Mouse (Mus musculus) liver, embryonic 12.5 days (tissue): ENCODE measurements around the gene Ubtd2. TPM values are rescaled to one million over a fixed set of nuclear protein-coding genes. Genes with fewer than 3 reads are reported as not detected.

Experiments
- ATAC-seq: fragments of 200-750 bp; cut with Nextera tagmentation; 2 replicates; pipeline ENCODE4 v1.8.0; 2017; ENCODE audit warnings: moderate number of reproducible peaks, mild to moderate bottlenecking, moderate library complexity
- H3K27ac ChIP-seq: fragments of 300-500 bp; sonication (generic); 2 replicates; pipeline ENCODE4 v1.5.1; 2016; ENCODE audit warnings: mild to moderate bottlenecking
- H3K27me3 ChIP-seq: fragments of 300-500 bp; sonication (generic); replicated peaks from 2 replicates; pipeline ENCODE4 v1.6.1; 2016; ENCODE audit warnings: mild to moderate bottlenecking, moderate library complexity
- H3K36me3 ChIP-seq: fragments of 300-500 bp; sonication (generic); 2 replicates; pipeline ENCODE4 v1.6.1; 2016; ENCODE audit warnings: mild to moderate bottlenecking, moderate library complexity
- H3K4me1 ChIP-seq: fragments of 300-500 bp; sonication (generic); 2 replicates; pipeline ENCODE4 v1.6.1; 2016
- H3K4me2 ChIP-seq: fragments of 300-500 bp; sonication (generic); 2 replicates; pipeline ENCODE4 v1.6.1; 2016; ENCODE audit warnings: mild to moderate bottlenecking, moderate library complexity
- H3K4me3 ChIP-seq: fragments of 300-500 bp; sonication (generic); 2 replicates; pipeline ENCODE4 v1.5.1; 2016; ENCODE audit warnings: mild to moderate bottlenecking, moderate library complexity
- H3K9ac ChIP-seq: fragments of 300-500 bp; sonication (generic); 2 replicates; pipeline ENCODE4 v1.6.1; 2016; ENCODE audit warnings: mild to moderate bottlenecking, moderate library complexity
- H3K9me3 ChIP-seq: fragments of 300-500 bp; sonication (generic); replicated peaks from 2 replicates; pipeline ENCODE4 v1.6.1; 2016; ENCODE audit warnings: mild to moderate bottlenecking, moderate library complexity
- WGBS: fragments of 180-500 bp; shearing (Covaris S2); methylation state at CpG from one replicate; pipeline ENCODE4 v1.1.7; 2016; ENCODE audit not compliant: insufficient replicate concordance; 5-methylcytosine and 5-hydroxymethylcytosine counted together
- polyA plus RNA-seq: library from polyadenylated mRNA; unstranded; fragments of >200 nt; fragmentation: Nextera tagmentation; extraction: Ambion mirVana; gene quantifications from 2 replicates; pipeline ENCODE4 v1.2.1, GENCODE M21; 2016

Ubtd2 gene
- polyA plus RNA-seq, 1 experiment from 2014 or later: 9.6 TPM

DNA sequence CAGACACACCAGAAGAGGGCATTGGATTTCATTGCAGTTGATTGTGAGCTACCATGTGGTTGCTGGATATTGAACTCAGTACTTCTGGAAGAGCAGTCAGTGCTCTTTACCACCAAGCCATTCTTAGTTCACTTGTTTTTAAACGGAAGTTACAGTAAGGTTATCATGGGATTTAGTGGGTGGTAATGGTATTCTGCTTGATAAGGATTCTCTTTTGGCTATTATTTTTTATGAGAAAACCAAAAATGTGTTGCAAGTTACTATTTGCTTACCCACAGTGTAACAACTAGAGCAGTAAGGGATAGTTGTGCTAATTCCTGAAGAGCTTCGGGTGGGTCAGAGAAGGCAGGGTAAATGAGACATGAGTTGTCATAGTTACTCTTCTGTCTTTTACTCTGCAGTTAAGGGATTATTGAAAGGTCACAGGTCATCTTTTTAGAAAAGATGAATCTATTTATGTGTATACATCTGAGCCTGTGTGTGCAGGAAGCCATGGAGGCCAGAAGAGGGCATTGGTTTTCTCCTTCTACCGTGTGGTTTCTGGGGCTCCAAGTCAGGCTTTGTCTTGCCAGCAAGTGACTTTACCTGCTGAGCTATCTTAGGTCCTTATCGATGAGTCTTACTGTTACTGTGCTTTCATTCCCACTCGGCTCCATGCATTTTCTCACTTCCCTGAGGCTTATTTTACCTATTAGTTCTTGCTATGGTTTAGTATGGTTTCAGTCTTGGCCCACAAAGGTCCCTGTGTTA is 20.5 kb downstream of the Ubtd2 start:
- no peaks in the 10 kb centered on the region for H3K9me3 ChIP-seq
- no peaks in the 10 kb centered on the region for H3K4me1 ChIP-seq
- H3K36me3 ChIP-seq: no peaks in the 10 kb centered on the region
- no peaks in the 10 kb centered on the region for H3K27me3 ChIP-seq
- H3K27ac ChIP-seq: no peak overlapping the region
- no peak overlapping the region for H3K4me3 ChIP-seq
- H3K4me2 ChIP-seq: no peak overlapping the region
- no peak for ATAC-seq
- H3K9ac ChIP-seq: no peak overlapping the region
- 61% methylated on average over 5 of the region's 5 CpGs for WGBS

DNA sequence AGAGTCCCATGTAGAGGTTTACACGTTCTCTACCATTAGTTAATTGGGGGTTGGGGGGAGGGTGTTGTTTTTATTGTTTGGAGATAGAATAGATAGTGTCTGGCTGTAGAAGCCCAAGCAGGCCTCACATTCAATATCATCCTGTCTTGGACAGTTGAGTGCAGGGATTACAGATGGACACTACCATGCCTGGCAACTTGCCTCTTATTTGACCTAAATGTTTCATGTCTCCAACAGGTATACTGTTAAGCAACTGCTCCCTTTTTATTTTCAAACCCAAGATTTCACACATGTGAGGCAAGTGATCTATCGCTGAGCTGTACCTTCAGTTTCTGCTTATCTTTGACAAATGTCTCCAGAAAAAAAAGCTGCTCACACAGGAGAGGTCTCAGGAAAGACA is 26.4 kb downstream of the Ubtd2 start:
- Histone ChIP-seq H3K9ac (no peak overlapping the region), H3K4me1 (no peaks in the 10 kb centered on the region), H3K9me3 (no peaks in the 10 kb centered on the region), H3K36me3 (no peaks in the 10 kb centered on the region), H3K27me3 (no peaks in the 10 kb centered on the region), H3K27ac (no peak overlapping the region), H3K4me2 (no peak overlapping the region), H3K4me3 (no peak overlapping the region)
- ATAC-seq: no peak
- 47% methylated on average over 2 of the region's 2 CpGs for WGBS

DNA sequence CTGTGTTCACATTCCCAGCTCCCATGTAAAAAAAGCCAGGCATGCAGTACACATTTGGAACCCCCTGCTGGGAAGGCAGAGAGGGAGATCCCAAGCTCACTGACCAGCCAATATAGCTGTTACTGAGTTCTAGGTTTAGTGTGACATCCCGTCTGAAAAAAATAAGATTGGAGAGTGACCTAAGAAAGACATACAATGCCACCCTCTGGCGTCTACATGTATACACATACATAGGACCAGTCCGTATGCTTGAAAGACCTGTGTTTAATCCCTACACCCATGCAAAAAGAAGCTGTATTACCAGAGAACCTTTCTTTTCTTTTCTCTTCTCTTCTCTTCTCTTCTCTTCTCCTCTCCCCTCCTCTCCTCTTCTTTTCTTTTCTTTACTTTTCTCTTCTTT is 30.1 kb downstream of the Ubtd2 start:
- H3K4me1 ChIP-seq: peaks cover 13% of the 10 kb centered on the region
- no peaks in the 10 kb centered on the region for H3K27me3 ChIP-seq
- H3K9ac ChIP-seq: no peak overlapping the region
- no peak overlapping the region for H3K27ac ChIP-seq
- no peaks in the 10 kb centered on the region for H3K9me3 ChIP-seq
- no peak overlapping the region for H3K4me2 ChIP-seq
- 48% methylated on average over 3 of the region's 3 CpGs for WGBS
- no peak overlapping the region for H3K4me3 ChIP-seq
- no peaks in the 10 kb centered on the region for H3K36me3 ChIP-seq
- ATAC-seq: no peak

DNA sequence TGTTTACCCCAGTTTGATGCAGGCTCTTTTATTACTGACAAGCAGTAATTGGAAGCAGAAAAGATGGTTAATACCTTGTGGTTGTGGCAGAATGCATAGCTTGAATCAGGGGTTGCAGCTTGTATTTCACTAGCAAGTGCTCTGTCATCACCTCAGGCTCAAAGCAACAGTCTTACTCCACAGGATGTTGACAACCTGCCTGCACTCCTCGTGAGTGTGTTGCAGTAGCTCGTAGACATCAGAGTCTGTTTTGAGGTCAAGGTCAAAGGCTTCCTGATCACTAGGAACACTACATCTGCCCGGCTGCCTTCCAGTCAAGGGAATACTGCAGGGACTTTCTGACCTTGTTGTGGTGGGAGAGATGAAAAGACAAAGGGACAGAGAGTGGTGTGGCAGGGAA is 31.5 kb downstream of the Ubtd2 start:
- H3K4me2 ChIP-seq: no peak overlapping the region
- H3K9me3 ChIP-seq: no peaks in the 10 kb centered on the region
- H3K36me3 ChIP-seq: no peaks in the 10 kb centered on the region
- no peak overlapping the region for H3K9ac ChIP-seq
- peaks cover 13% of the 10 kb centered on the region for H3K4me1 ChIP-seq
- H3K27me3 ChIP-seq: no peaks in the 10 kb centered on the region
- no peak for ATAC-seq
- H3K4me3 ChIP-seq: no peak overlapping the region
- WGBS: 53% methylated on average over 3 of the region's 3 CpGs
- H3K27ac ChIP-seq: no peak overlapping the region

DNA sequence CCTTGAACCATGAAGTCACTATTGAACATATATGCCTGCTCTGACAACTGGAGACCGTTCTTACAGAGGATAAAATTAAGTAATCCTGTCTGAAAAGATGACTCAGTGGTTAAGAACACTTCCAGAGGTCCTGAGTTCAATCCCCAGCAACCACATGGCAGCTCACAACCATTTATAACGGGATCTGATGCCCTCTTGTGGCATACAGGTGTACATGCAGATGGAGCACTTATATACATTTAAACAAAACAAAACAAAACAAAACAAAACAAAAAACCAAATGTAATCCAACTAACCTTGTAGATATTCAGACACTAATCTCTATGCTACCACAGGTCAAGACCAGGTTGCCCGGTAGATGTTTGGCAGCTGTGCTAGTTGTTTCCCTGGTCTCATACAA is 32.3 kb downstream of the Ubtd2 start:
- H3K27ac ChIP-seq: no peak overlapping the region
- no peak overlapping the region for H3K9ac ChIP-seq
- peaks cover 13% of the 10 kb centered on the region for H3K4me1 ChIP-seq
- H3K4me2 ChIP-seq: no peak overlapping the region
- no peaks in the 10 kb centered on the region for H3K36me3 ChIP-seq
- no peaks in the 10 kb centered on the region for H3K27me3 ChIP-seq
- 75% methylated on average over 3 of the region's 3 CpGs for WGBS
- ATAC-seq: no peak
- H3K9me3 ChIP-seq: no peaks in the 10 kb centered on the region
- H3K4me3 ChIP-seq: no peak overlapping the region

DNA sequence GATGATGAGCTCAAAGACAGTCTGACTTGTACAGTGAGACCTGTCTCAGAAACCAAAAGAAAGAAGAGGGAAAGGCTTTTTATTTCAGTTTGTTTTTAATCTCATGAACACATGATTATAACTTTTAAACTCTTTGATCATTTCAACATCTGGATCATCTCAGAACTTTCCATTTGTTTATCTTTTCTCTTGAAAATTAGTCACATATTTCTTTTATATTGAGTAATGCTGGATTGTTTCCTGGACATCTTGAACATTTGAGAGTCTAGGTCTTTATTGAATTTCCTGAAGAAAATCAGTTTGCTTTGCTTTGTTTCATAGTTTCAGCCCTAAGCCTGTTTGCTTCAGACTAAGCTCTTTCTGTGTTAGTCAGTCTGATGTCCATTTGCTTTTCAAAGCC is 33.2 kb downstream of the Ubtd2 start:
- Histone ChIP-seq H3K27me3 (no peaks in the 10 kb centered on the region), H3K36me3 (no peaks in the 10 kb centered on the region), H3K27ac (no peak overlapping the region), H3K9ac (no peak overlapping the region), H3K4me1 (peaks cover 15% of the 10 kb centered on the region), H3K4me2 (no peak overlapping the region), H3K9me3 (no peaks in the 10 kb centered on the region), H3K4me3 (no peak overlapping the region)
- ATAC-seq: no peak

DNA sequence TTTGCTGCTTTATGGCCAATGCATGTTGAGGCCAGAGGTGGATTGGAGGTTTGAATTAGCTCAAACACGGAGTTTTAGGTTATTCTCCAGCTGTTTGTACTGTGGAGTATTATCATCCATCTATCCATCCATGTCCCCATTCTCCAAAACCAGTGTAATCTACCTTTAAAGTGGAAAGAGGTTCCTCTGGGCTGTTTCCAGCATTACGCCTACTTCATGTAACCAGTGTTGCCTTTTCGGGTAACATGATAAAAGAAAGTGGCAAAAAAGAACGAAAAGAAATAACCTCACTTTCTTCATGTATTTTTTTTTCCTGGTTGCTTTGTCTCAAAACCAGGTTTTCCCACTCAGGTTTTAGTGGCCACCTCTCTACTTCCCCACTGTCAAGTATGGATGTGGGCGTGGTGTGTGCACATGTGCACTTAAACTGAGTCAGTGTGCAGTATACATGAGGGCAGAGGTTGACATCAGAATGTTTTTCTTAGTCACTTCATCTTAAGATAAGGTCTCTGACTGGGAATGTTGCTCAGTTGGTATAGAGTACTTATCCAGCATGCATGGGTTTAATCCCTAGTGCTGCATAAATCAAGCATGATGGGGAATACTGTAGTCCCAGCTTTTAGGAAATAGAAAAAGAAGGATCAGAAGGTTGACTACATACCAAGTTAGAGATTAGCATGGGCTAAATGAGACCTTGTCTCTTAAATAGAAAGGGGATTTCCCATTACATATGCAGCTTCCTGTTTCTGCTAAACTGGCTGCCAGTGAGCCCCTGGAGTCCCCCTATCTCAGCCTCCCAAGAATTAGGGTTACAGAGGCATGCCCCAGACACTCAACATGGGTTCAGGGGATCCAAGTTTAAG is 33.9 kb downstream of the Ubtd2 start:
- WGBS: 67% methylated on average over 5 of the region's 5 CpGs
- no peak overlapping the region for H3K27ac ChIP-seq
- H3K9ac ChIP-seq: no peak overlapping the region
- no peaks in the 10 kb centered on the region for H3K27me3 ChIP-seq
- H3K36me3 ChIP-seq: no peaks in the 10 kb centered on the region
- no peak overlapping the region for H3K4me3 ChIP-seq
- H3K9me3 ChIP-seq: no peaks in the 10 kb centered on the region
- peaks cover 19% of the 10 kb centered on the region for H3K4me1 ChIP-seq
- H3K4me2 ChIP-seq: no peak overlapping the region
- no peak for ATAC-seq

DNA sequence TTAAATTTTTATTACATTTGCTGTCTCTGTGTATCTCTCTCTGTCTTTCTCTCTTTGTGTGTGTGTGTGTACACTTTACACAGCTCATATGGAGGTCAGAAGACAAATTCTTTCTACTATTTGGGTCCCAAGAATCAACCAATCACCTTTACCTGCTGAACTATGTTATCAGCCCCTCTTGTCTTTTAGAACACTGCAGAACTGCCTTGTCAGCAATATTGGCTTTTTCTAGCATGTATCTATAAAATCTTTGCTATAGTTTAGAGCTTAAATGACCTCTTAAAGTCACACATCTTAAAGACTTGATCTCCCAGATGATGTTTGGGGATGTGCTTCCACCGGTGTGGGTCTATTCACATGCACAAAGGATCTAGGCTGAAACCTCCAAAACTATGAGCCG is 35.9 kb downstream of the Ubtd2 start:
- Histone ChIP-seq H3K27me3 (no peaks in the 10 kb centered on the region), H3K4me3 (no peak overlapping the region), H3K4me1 (peaks cover 19% of the 10 kb centered on the region), H3K36me3 (no peaks in the 10 kb centered on the region), H3K9ac (no peak overlapping the region), H3K9me3 (no peaks in the 10 kb centered on the region), H3K27ac (no peak overlapping the region), H3K4me2 (no peak overlapping the region)
- WGBS: 87% methylated on average over 2 of the region's 2 CpGs
- no peak for ATAC-seq

DNA sequence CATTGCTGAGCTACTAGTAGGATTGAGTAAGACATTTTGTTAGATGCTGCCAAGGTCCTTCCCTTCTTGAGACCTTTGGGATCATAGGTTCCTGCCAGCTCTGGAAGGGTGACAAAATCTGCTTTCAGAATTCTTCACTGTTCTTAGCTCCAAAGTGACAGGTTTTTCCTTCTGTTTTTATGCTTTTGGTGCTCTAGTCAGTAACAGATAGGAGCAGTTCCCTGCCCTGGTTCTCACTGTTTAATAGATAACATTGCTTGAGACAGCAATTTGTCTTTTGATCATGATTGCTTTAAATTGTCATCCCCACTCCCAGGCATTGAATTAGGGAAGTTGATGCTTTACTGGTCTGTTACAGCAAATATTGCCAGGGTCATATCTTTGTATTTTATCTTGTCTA is 38.1 kb downstream of the Ubtd2 start:
- no peak overlapping the region for H3K27ac ChIP-seq
- H3K9ac ChIP-seq: no peak overlapping the region
- H3K4me1 ChIP-seq: peaks cover 19% of the 10 kb centered on the region
- no peaks in the 10 kb centered on the region for H3K27me3 ChIP-seq
- no peak for ATAC-seq
- H3K4me2 ChIP-seq: no peak overlapping the region
- no peak overlapping the region for H3K4me3 ChIP-seq
- H3K36me3 ChIP-seq: no peaks in the 10 kb centered on the region
- H3K9me3 ChIP-seq: no peaks in the 10 kb centered on the region

DNA sequence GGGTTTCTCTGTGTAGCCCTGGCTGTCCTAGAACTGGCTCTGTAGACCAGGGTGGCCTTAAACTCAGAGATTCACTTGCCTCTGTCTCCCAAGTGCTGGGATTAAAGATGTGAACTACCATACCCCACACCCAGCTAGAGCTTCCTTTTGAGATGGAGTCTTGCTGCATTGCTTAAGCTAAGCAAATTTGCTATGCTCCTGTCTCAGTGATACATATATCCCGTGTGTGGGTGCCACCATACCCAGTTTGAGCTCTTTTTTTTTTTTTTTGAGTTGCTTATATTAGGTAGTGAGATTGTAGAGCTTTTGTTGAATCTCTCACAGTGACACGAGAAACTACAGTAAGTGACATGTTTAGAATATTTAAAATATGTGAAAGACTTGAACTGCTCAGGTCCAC is 40.1 kb downstream of the Ubtd2 start:
- no peak for ATAC-seq
- H3K27ac ChIP-seq: no peak overlapping the region
- 65% methylated on average over 2 of the region's 2 CpGs for WGBS

DNA sequence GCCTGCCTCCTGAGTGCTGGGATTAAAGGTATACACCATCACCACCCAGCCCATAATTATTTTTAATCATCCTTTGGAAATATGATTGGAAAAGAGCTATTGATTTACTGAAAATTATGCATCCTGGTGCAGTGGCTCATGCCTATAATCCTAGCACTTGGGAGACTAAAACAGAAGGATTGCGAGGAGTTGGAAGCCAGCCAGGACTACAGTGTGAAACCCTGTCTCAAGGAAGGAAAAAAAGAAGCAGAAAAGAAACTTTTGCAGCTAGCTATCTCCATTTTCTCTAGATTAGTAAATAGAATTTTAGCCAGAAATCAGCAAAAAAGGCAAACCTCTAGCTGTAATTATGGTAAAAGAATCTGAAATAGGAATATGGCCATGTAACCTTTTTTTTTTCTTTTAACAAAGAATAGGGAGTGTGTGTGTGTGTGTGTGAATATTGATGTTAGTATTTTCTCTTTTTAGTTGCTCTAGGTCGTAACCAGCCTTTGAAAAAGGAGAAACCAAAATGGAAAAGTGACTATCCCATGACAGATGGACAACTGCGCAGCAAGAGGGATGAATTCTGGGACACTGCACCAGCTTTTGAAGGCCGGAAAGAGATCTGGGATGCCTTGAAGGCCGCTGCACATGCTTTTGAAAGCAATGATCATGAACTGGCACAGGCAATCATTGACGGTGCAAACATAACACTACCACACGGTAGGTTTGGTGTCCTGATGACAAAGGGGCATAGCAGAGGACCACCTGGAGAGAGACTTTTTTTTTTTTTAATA is 43.8 kb downstream of the Ubtd2 start:
- WGBS: 80% methylated on average over 7 of the region's 7 CpGs
- H3K4me2 ChIP-seq: no peak overlapping the region
- ATAC-seq: no peak
- no peak overlapping the region for H3K4me3 ChIP-seq
- no peaks in the 10 kb centered on the region for H3K9me3 ChIP-seq
- no peaks in the 10 kb centered on the region for H3K27me3 ChIP-seq
- H3K36me3 ChIP-seq: no peaks in the 10 kb centered on the region
- no peak overlapping the region for H3K9ac ChIP-seq
- H3K27ac ChIP-seq: no peak overlapping the region
- H3K4me1 ChIP-seq: no peaks in the 10 kb centered on the region

More for the DNA sequence above, 40.1 kb downstream of the Ubtd2 start:
- H3K4me3 ChIP-seq: no peak overlapping the region
- no peak overlapping the region for H3K9ac ChIP-seq
- H3K9me3 ChIP-seq: no peaks in the 10 kb centered on the region
- H3K27me3 ChIP-seq: no peaks in the 10 kb centered on the region
- H3K4me1 ChIP-seq: peaks cover 6% of the 10 kb centered on the region; the same call in 1 of the 2 replicates
- no peak overlapping the region for H3K4me2 ChIP-seq
- H3K36me3 ChIP-seq: no peaks in the 10 kb centered on the region

DNA sequence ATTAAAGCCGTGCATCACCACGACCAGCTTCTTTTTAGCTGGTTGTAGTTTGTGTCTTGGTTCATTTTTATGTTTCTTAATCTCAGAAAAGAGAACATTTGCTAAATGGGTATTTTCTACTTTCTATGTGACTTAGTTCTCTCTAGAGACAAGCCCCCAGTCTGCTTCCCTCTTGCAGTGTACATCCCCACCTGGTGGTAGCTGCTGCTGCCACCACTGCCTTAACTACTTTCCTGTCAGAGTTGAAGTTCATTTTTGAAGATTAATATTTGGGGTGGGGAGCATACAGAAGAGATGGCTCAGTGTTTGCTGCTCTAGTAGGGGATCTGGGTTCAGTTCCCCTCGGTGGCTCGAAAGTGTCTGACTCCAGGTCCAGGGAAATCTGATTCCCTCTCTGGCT is 44.8 kb downstream of the Ubtd2 start:
- Histone ChIP-seq H3K4me3 (no peak overlapping the region), H3K9ac (no peak overlapping the region), H3K4me1 (no peaks in the 10 kb centered on the region; the same call in 1 of the 2 replicates), H3K27me3 (no peaks in the 10 kb centered on the region), H3K4me2 (no peak overlapping the region), H3K9me3 (no peaks in the 10 kb centered on the region), H3K27ac (no peak overlapping the region), H3K36me3 (no peaks in the 10 kb centered on the region)
- 76% methylated on average over 4 of the region's 4 CpGs for WGBS
- ATAC-seq: no peak
